Mouse (Mus musculus) layer of hippocampus, postnatal 14 days (tissue): ENCODE measurements at regions not wholly inside any gene's neighbourhood (a gene's known extent, or its start where the extent isn't known, plus 50 kb on each side); places are given as distances from the start of the nearest gene placed in this dataset.

Experiments used
- DNase-seq, 2 experiments: peaks; one replicate each; pipeline ENCODE4 v3.0.0; 2021 to 2022; ENCODE audit warnings: low spot score in 2 of 2, mixed read lengths in 1 of 2

- DNase-seq = no peak
These were observed 52.8 kb upstream of the Rnf32 start for GRCm38 (mm10) chr5:29142957-29143356.

DNA sequence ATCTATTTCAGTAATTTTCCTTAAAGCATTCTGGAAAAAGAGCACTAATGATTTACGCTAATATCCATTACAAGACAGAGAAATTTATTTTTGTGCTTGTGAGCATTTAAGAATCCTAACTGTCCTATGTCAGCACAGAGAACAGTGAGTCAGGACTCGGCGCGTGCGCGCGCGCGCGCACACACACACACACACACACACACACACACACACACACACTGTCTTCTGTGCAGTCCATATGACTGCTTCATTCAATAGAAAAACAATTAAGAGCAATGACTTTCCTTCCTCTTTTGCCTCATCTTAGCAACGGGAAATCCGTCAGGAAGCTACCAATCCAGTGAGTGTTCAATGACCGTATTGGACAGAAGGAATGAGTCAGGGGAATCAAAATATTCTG, 53.3 kb upstream of the Rnf32 start:
- DNase-seq = no peak

DNA sequence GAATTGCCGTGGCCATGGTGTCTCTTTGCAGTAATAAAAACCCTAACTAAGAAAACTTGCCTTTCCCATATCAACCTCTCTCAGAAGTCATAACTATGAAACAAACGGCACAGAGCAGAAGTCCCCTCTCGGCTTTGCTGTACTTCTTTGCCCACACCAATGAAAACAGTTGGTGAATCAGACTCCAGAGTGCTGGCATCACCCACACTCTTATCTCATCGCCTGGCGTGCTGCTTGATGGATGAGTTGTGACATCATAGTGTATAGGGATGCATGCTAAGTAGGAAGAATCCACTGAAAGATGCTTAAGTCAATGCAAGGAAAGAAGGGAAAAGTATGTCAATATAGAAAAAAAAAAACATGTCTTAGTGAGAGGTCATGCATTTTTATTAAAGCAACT, 58.3 kb upstream of the Rnf32 start:
- no peak for DNase-seq

GRCm38 (mm10) chr5:29132261-29132660, 63.5 kb upstream of the Rnf32 start:
- no peak for DNase-seq

DNA sequence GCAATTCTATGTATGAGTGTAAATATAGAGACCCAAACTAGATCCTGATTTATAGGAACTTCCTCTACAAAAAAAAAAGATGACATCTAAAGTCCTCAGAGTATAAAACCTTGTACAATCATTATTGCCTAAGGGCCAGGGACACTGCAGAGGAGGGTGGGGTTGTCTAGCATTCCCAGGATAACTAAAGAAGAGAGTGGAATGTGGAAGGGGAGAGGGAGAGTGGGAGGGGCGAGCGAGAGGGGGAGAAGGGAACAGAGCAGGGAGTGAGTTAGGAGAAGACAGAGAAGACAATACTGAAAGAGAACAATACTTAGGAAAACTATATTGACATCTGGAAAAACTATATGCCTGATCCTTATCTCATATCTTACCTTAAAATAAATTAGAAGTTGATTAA, 64.0 kb upstream of the Rnf32 start:
- DNase-seq = no peak

DNA sequence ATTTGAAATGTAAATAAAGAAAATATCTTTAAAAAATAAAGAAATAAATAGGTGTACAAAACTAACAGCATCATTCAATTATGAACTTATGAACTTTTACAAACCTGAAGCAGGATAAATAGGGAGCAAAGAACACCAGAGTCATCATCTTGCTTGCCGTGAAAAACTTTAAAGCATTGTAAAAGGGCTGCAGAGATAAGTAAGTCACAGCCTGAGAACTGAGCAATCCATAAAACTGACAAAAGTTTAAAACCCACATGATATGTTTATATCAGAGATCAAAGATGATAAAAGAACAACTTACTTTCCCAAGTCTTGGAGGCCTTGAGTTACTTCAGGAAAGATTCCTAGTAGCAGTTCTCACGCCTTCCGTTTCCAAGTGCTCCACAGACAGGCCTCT, 66.1 kb upstream of the Rnf32 start:
- no peak for DNase-seq

GRCm38 (mm10) chr5:29116942-29117341, 78.8 kb upstream of the Rnf32 start:
- DNase-seq = no peak

DNA sequence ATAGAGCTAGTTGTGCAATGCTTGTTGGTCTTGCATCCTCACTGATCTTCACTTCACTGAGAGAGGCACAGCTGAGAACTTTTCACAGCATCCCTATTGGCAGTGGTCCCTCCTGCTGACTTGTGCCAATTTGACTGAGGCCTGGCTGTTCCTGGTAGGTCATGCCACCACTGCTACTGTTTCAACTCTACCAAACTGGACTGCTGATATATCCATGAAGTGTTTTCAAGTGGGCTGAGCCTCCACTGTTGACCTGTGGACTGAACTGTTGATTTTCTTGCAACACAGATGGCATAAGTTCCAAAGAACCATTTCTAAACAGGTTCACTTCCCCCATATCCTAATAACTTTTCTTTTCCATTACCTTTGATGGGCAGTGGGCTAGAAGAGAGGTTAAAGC, 83.3 kb upstream of the Rnf32 start:
- no peak for DNase-seq

DNA sequence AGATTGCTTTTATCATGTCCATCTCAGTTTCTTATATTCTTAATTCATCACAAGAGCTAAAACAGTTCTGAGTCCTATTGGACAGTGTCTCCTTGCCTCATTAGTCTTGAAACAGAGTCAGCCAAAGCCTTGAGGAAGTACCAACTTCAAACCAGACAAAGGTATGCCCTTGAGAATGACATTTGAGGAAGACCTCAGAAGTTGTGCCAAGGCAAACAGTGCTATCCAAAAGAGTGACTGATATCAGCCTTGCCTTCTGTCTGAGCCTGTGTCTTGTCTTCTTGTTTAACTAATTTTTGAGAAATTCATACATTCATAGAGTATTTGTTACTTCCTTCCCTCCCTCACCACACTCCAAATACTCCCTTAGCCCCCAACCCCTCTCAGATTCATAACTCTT, 88.5 kb upstream of the Rnf32 start:
- no peak for DNase-seq

GRCm38 (mm10) chr5:29083288-29083687, 112.5 kb upstream of the Rnf32 start:
- no peak for DNase-seq

GRCm38 (mm10) chr5:29054393-29054792, 141.4 kb upstream of the Rnf32 start:
- DNase-seq = no peak

DNA sequence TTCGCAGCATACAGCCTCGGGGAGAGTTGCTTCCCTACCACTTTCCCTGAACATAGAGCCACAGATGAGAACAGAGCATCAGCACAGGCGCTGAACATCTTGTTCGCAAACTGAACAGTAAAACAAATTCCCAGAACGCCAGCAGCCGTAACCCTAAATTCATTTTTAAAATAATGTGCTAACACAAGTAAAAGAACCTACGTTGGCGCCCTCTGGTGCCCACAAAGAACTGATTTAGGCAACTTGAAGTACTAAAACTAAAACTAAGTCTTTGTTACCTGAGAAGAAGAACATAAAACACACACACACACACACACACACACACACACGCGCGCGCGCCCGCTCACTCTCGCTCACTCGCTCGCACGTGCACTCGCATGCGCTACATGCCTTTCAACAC, 159.2 kb upstream of the Rnf32 start:
- peak; percentile 52 to 81 for DNase-seq

- DNase-seq = no peak
These were observed 162.3 kb upstream of the Rnf32 start for GRCm38 (mm10) chr5:29033462-29033997.

DNA sequence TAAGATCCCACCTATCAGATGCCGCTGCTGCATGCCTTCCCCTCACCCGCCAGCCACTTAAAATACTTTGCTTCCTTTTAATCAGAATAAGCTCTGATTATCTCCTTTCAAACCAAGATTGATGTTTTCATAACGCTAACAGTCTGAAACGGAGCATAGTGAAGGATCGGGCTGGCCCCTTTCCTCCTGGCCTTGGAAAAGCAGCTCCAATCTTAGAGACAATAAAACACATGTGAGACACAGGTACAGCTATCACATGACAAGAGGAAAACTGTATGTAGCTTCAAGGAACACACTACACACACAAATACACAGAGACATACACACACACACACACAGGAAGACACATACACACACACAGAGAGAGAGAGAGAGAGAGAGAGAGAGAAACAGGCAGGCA, 165.3 kb upstream of the Rnf32 start:
- DNase-seq = no peak

GRCm38 (mm10) chr5:29029957-29030356, 165.8 kb upstream of the Rnf32 start:
- DNase-seq = no peak

DNA sequence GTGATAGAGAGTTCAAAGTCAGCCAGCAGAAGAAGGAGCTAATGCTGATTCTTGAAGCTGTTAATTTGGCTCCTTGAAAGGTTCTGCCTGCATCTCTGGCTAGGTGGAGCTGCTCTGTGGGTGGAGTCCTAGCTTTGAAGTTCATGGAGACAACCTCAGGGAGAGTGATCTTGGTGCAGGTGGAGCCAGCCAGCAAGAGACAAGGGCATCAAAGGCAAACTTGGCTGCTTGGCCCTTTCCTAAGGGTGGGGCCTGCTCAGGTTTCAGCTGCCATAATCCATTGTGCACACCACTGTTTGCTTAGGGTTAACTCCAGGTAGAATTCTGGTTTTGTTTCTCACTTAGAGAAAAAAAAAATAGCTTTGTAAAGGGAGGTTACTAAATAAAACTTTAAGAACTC, 170.7 kb upstream of the Rnf32 start:
- no peak for DNase-seq

GRCm38 (mm10) chr5:28992796-28993195, 203.0 kb upstream of the Rnf32 start:
- DNase-seq = peak in 1 of 2 experiments; percentile 1

GRCm38 (mm10) chr5:28979932-28980331, 215.9 kb upstream of the Rnf32 start:
- no peak for DNase-seq

DNA sequence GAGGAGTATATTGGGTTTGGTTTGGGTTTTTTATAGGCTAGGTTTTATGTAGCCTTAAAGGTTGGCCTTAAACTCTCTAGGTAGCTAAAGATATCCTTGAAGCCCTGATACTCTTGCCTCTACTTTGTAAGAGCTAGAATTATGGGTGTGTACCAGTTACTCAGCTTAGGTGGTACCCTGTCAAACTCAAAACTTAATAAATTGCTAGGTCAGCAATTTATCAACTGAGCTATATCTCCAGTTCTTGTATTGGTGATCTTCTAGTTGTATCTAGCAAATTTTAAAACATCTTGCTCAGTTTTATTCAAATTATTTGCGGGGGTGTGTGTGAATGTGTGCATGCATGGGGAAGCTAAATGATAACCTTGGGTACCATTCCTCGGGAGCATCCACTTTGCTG, 225.4 kb upstream of the Rnf32 start:
- no peak for DNase-seq

DNA sequence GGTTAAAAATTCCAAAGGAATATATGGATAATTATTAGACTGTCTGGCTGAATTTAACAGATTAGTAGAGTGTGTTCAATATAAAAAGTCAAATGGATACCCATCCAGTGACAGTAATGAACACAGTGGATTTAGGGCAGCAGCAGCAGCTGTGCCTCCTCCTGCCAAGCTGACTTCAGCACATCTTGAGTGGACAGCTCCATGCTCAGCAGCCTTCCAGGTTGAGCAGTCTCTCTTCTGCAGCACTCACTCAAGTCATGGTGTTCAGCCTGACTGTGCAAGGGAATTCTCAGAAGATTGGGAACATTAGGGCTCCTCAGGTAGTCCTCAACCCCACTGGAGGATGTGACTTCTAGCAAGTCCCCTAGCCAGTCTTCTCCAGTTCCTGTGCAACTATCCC, 240.8 kb upstream of the Rnf32 start:
- no peak for DNase-seq

DNA sequence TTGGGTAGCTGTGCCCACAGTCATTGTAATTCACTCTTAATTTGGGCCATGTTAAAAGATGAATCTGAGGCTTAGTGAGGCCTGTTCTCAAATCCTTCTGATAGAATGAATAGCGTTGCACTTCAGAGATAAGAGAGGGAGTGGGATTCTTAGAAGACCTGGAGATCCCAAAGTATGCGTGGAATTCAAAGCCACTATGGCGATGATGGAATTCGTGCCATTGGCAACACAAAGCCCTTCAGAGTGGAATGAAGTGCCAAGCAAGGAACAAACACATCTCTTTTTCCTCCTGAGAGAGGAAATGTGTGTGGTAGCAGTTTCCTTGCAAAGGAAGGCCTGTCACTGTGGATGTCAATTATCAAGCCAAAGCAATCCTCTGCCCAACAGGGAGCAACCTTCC, 248.3 kb upstream of the Rnf32 start:
- no peak for DNase-seq

GRCm38 (mm10) chr5:28943571-28944316, 252.0 kb upstream of the Rnf32 start:
- no peak for DNase-seq

- no peak for DNase-seq
These were observed 254.8 kb upstream of the Rnf32 start for GRCm38 (mm10) chr5:28940972-28941371.
